Mouse (Mus musculus) ES-Bruce4 (cell line): ENCODE results near the gene Olfr799.

Experiments used
- CTCF ChIP-seq: IDR thresholded peaks from one replicate; pipeline ENCODE4 v1.8.1; 2011; ENCODE audit warnings: low read depth, low read length
- POLR2A ChIP-seq: IDR thresholded peaks from one replicate; pipeline ENCODE4 v1.8.1; 2011; ENCODE audit warnings: low read length; ENCODE audit not compliant: insufficient read depth

DNA sequence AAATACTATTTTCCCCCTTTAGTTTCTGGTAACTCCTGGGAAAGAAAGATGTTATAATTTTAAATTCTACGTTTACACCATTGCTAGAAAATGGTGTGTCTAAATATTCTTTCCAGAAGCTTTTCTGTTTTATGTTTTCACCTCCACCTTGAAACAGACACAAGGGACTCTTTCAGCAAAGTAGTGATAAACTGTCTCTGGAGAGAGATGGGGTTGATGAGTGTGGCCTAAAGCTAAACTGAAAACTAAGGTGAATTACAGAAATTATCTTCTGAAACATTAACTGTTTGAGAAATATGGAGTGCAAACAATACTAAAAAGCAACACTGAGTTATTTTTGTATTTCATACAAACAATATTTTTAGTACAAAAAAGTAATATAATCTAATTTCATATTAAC is 9.4 kb upstream of the Olfr799 start, which contains the start of gene Olfr798:
- TF ChIP-seq CTCF (no peak), POLR2A (no peak)
